Mouse (Mus musculus) intestine, embryonic 15.5 days (tissue): ENCODE results near the gene AL607142.1. TPM values are rescaled to one million over a fixed set of nuclear protein-coding genes. Genes with fewer than 3 reads are reported as not detected.
A peak's percentile ranks its signal among the peaks of the same experiment; 100 is the strongest.

Source experiments
- ATAC-seq: fragments of 200-750 bp; cut with Nextera tagmentation; 2 replicates; pipeline ENCODE4 v1.8.0; 2017; ENCODE audit warnings: moderate TSS enrichment, moderate library complexity
- H3K27ac ChIP-seq: fragments of 300-500 bp; sonication (generic); 2 replicates; pipeline ENCODE4 v1.5.1; 2015; ENCODE audit warnings: mild to moderate bottlenecking, inconsistent platforms
- H3K27me3 ChIP-seq: fragments of 300-500 bp; sonication (generic); replicated peaks from 2 replicates; pipeline ENCODE4 v1.6.1; 2015; ENCODE audit warnings: inconsistent platforms
- H3K36me3 ChIP-seq: fragments of 300-500 bp; sonication (generic); 2 replicates; pipeline ENCODE4 v1.6.1; 2015; ENCODE audit warnings: inconsistent platforms
- H3K4me1 ChIP-seq: fragments of 300-500 bp; sonication (generic); replicated peaks from 2 replicates; pipeline ENCODE4 v1.6.1; 2015; ENCODE audit warnings: inconsistent platforms
- H3K4me2 ChIP-seq: fragments of 300-500 bp; sonication (generic); replicated peaks from 2 replicates; pipeline ENCODE4 v1.6.1; 2015; ENCODE audit warnings: mild to moderate bottlenecking, inconsistent platforms
- H3K4me3 ChIP-seq: fragments of 300-500 bp; sonication (generic); replicated peaks from 2 replicates; pipeline ENCODE4 v1.5.1; 2015; ENCODE audit warnings: inconsistent platforms
- H3K9ac ChIP-seq: fragments of 300-500 bp; sonication (generic); 2 replicates; pipeline ENCODE4 v1.6.1; 2015; ENCODE audit warnings: inconsistent platforms
- H3K9me3 ChIP-seq: fragments of 300-500 bp; sonication (generic); 2 replicates; pipeline ENCODE4 v1.6.1; 2016; ENCODE audit warnings: inconsistent platforms
- WGBS: fragments of 180-500 bp; shearing (Covaris S2); methylation state at CpG from one replicate; pipeline ENCODE4 v1.1.7; 2015; 5-methylcytosine and 5-hydroxymethylcytosine counted together
- polyA plus RNA-seq: library from polyadenylated mRNA; unstranded; fragments of >200 nt; fragmentation: Nextera tagmentation; extraction: Ambion mirVana; gene quantifications from 2 replicates; pipeline ENCODE4 v1.2.1, GENCODE M21; 2015

AL607142.1 gene
- not detected in 2 replicates for polyA plus RNA-seq

GRCm38 (mm10) chr4:120064696-120065095, at the start of gene AL607142.1:
AL607142.1 (plus strand) TSS chr4:120064996.
- no peak within 1 kb of the TSS for H3K9ac ChIP-seq
- no peaks in the 10 kb centered on the region for H3K4me1 ChIP-seq
- H3K9me3 ChIP-seq = no peaks in the 10 kb centered on the region
- no peak within 1 kb of the TSS for H3K4me2 ChIP-seq
- ATAC-seq = no peak
- no peak within 1 kb of the TSS for H3K27ac ChIP-seq
- 84% methylated on average over 10 of the region's 10 CpGs for WGBS
- no peaks in the 10 kb centered on the region for H3K36me3 ChIP-seq
- H3K4me3 ChIP-seq = no peak within 1 kb of the TSS
- no peaks in the 10 kb centered on the region for H3K27me3 ChIP-seq

GRCm38 (mm10) chr4:120018426-120018825, 46.4 kb upstream of the AL607142.1 start:
- H3K27me3 ChIP-seq = no peaks in the 10 kb centered on the region
- H3K9me3 ChIP-seq = no peaks in the 10 kb centered on the region
- no peak overlapping the region for H3K27ac ChIP-seq
- WGBS = 75% methylated on average over 5 of the region's 5 CpGs
- no peak for ATAC-seq
- H3K4me3 ChIP-seq = no peak overlapping the region
- no peak overlapping the region for H3K4me2 ChIP-seq
- no peaks in the 10 kb centered on the region; the same call in 1 of the 2 replicates for H3K4me1 ChIP-seq
- H3K36me3 ChIP-seq = no peaks in the 10 kb centered on the region
- H3K9ac ChIP-seq = no peak overlapping the region

GRCm38 (mm10) chr4:120022392-120022791, 42.4 kb upstream of the AL607142.1 start:
- ATAC-seq = no peak
- 63% methylated on average over 3 of the region's 3 CpGs for WGBS
- H3K4me1 ChIP-seq = peaks cover 8% of the 10 kb centered on the region

GRCm38 (mm10) chr4:120023221-120023840, 41.5 kb upstream of the AL607142.1 start:
- ATAC-seq = no peak
- no peak overlapping the region for H3K4me2 ChIP-seq
- no peak overlapping the region for H3K27ac ChIP-seq
- no peaks in the 10 kb centered on the region for H3K27me3 ChIP-seq
- no peaks in the 10 kb centered on the region for H3K36me3 ChIP-seq
- peaks cover 11% of the 10 kb centered on the region for H3K4me1 ChIP-seq
- no peaks in the 10 kb centered on the region for H3K9me3 ChIP-seq
- 90% methylated on average over 4 of the region's 4 CpGs for WGBS
- H3K9ac ChIP-seq = no peak overlapping the region
- H3K4me3 ChIP-seq = no peak overlapping the region

More at GRCm38 (mm10) chr4:120022392-120022791, 42.4 kb upstream of the AL607142.1 start:
- Histone ChIP-seq H3K27me3 (no peaks in the 10 kb centered on the region), H3K4me3 (no peak overlapping the region), H3K27ac (no peak overlapping the region), H3K36me3 (no peaks in the 10 kb centered on the region), H3K9ac (no peak overlapping the region), H3K9me3 (no peaks in the 10 kb centered on the region), H3K4me2 (no peak overlapping the region)

GRCm38 (mm10) chr4:120024071-120024470, 40.7 kb upstream of the AL607142.1 start:
- Histone ChIP-seq H3K36me3 (no peaks in the 10 kb centered on the region), H3K4me3 (no peak overlapping the region)

GRCm38 (mm10) chr4:120027671-120028070, 37.1 kb upstream of the AL607142.1 start:
- ATAC-seq = no peak
- Histone ChIP-seq H3K36me3 (no peaks in the 10 kb centered on the region), H3K27ac (no peak overlapping the region), H3K4me1 (peaks cover 13% of the 10 kb centered on the region), H3K9me3 (no peaks in the 10 kb centered on the region), H3K4me2 (no peak overlapping the region), H3K4me3 (no peak overlapping the region), H3K9ac (no peak overlapping the region), H3K27me3 (peaks cover 22% of the 10 kb centered on the region)
- 91% methylated on average over 1 of the region's 1 CpGs for WGBS

More at GRCm38 (mm10) chr4:120024071-120024470, 40.7 kb upstream of the AL607142.1 start:
- no peaks in the 10 kb centered on the region for H3K9me3 ChIP-seq
- H3K9ac ChIP-seq = no peak overlapping the region
- ATAC-seq = peak; percentile 70
- 41% methylated on average over 10 of the region's 10 CpGs for WGBS
- H3K4me2 ChIP-seq = no peak overlapping the region
- H3K27ac ChIP-seq = no peak overlapping the region
- no peaks in the 10 kb centered on the region for H3K27me3 ChIP-seq
- H3K4me1 ChIP-seq = peaks cover 11% of the 10 kb centered on the region

GRCm38 (mm10) chr4:120029937-120030336, 34.9 kb upstream of the AL607142.1 start:
- Histone ChIP-seq H3K4me3 (no peak overlapping the region), H3K27ac (no peak overlapping the region), H3K9me3 (no peaks in the 10 kb centered on the region), H3K36me3 (no peaks in the 10 kb centered on the region), H3K9ac (no peak overlapping the region), H3K27me3 (peaks cover 42% of the 10 kb centered on the region), H3K4me2 (no peak overlapping the region), H3K4me1 (peaks cover 5% of the 10 kb centered on the region; the same call in 1 of the 2 replicates)
- WGBS = 68% methylated on average over 1 of the region's 1 CpGs
- no peak for ATAC-seq

- peak overlapping the region; percentile 97 for H3K4me2 ChIP-seq
- H3K36me3 ChIP-seq = no peaks in the 10 kb centered on the region
- peaks cover 4% of the 10 kb centered on the region; the same call in 1 of the 2 replicates for H3K4me1 ChIP-seq
- ATAC-seq = peak; percentile 89
- H3K27ac ChIP-seq = no peak overlapping the region
- H3K4me3 ChIP-seq = peak overlapping the region; percentile 57
- H3K9me3 ChIP-seq = no peaks in the 10 kb centered on the region
- under 1% methylated on average over 67 of the region's 70 CpGs for WGBS
- peak overlapping the region; percentile 41 for H3K9ac ChIP-seq
- H3K27me3 ChIP-seq = peaks cover 54% of the 10 kb centered on the region
Observed at GRCm38 (mm10) chr4:120032320-120032983, 32.3 kb upstream of the AL607142.1 start.

GRCm38 (mm10) chr4:120032984-120033355, 31.8 kb upstream of the AL607142.1 start:
- H3K27ac ChIP-seq = no peak overlapping the region
- WGBS = under 1% methylated on average over 38 of the region's 38 CpGs
- peaks cover 54% of the 10 kb centered on the region for H3K27me3 ChIP-seq
- no peaks in the 10 kb centered on the region for H3K36me3 ChIP-seq
- peak overlapping the region; percentile 57 for H3K4me3 ChIP-seq
- peak overlapping the region; percentile 41 for H3K9ac ChIP-seq
- ATAC-seq = peak; percentile 44
- no peaks in the 10 kb centered on the region for H3K9me3 ChIP-seq
- H3K4me1 ChIP-seq = peaks cover 2% of the 10 kb centered on the region; the same call in 1 of the 2 replicates
- H3K4me2 ChIP-seq = peak overlapping the region; percentile 97

- Histone ChIP-seq H3K27ac (no peak overlapping the region), H3K4me2 (no peak overlapping the region), H3K9me3 (no peaks in the 10 kb centered on the region), H3K4me1 (peaks cover 2% of the 10 kb centered on the region; the same call in 1 of the 2 replicates), H3K36me3 (no peaks in the 10 kb centered on the region), H3K4me3 (no peak overlapping the region), H3K27me3 (peaks cover 45% of the 10 kb centered on the region), H3K9ac (no peak overlapping the region)
- ATAC-seq = no peak
- WGBS = 81% methylated on average over 4 of the region's 4 CpGs
Observed at GRCm38 (mm10) chr4:120036294-120036693, 28.5 kb upstream of the AL607142.1 start.

GRCm38 (mm10) chr4:120037007-120037406, 27.8 kb upstream of the AL607142.1 start:
- H3K4me1 ChIP-seq = peaks cover 2% of the 10 kb centered on the region; the same call in 1 of the 2 replicates
- 37% methylated on average over 7 of the region's 7 CpGs for WGBS
- no peak overlapping the region for H3K27ac ChIP-seq
- H3K4me2 ChIP-seq = no peak overlapping the region
- no peak for ATAC-seq
- H3K9ac ChIP-seq = no peak overlapping the region
- H3K36me3 ChIP-seq = no peaks in the 10 kb centered on the region
- H3K9me3 ChIP-seq = no peaks in the 10 kb centered on the region
- no peak overlapping the region for H3K4me3 ChIP-seq
- peaks cover 38% of the 10 kb centered on the region for H3K27me3 ChIP-seq

- 80% methylated on average over 2 of the region's 2 CpGs for WGBS
- H3K4me2 ChIP-seq = no peak overlapping the region
- no peaks in the 10 kb centered on the region for H3K27me3 ChIP-seq
- H3K27ac ChIP-seq = no peak overlapping the region
- no peak for ATAC-seq
- H3K9ac ChIP-seq = no peak overlapping the region
- no peaks in the 10 kb centered on the region for H3K9me3 ChIP-seq
- no peak overlapping the region for H3K4me3 ChIP-seq
- H3K36me3 ChIP-seq = no peaks in the 10 kb centered on the region
- H3K4me1 ChIP-seq = peaks cover 2% of the 10 kb centered on the region; the same call in 1 of the 2 replicates
Observed at GRCm38 (mm10) chr4:120041520-120041919, 23.3 kb upstream of the AL607142.1 start.
